Mouse (Mus musculus) myocyte (in vitro differentiated cells): ENCODE results near the gene Stum. TPM values are rescaled to one million over a fixed set of nuclear protein-coding genes. Genes with fewer than 3 reads are reported as not detected.

Experiments
- H3K27me3 ChIP-seq: one replicate; pipeline ENCODE4 v1.6.1; 2011; ENCODE audit not compliant: control insufficient read depth, insufficient read depth, insufficient read length
- H3K36me3 ChIP-seq: one replicate; pipeline ENCODE4 v1.6.1; 2011; ENCODE audit not compliant: control insufficient read depth, insufficient read depth
- H3K4me2 ChIP-seq: one replicate; pipeline ENCODE4 v1.6.1; 2011; ENCODE audit warnings: low read depth, control low read depth
- H3K4me3 ChIP-seq: one replicate; pipeline ENCODE4 v1.5.1; 2011; ENCODE audit warnings: mild to moderate bottlenecking, control low read depth, moderate library complexity
- H3K79me2 ChIP-seq: one replicate; pipeline ENCODE4 v1.6.1; 2011; ENCODE audit not compliant: control insufficient read depth, insufficient read depth
- H3ac ChIP-seq: one replicate; pipeline ENCODE4 v1.6.1; 2011; ENCODE audit not compliant: control insufficient read depth, insufficient read length
- CEBPB ChIP-seq: IDR thresholded peaks from 2 replicates; pipeline ENCODE4 v1.6.1; 2011; ENCODE audit warnings: mild to moderate bottlenecking, moderate library complexity; ENCODE audit not compliant: poor library complexity, insufficient read depth, severe bottlenecking
- E2F4 ChIP-seq: IDR thresholded peaks from one replicate; pipeline ENCODE4 v1.6.1; 2011; ENCODE audit warnings: mild to moderate bottlenecking, control low read depth, moderate library complexity; ENCODE audit not compliant: insufficient read depth
- MAX ChIP-seq: IDR thresholded peaks from one replicate; pipeline ENCODE4 v1.6.1; 2011; ENCODE audit warnings: low read depth, mild to moderate bottlenecking, control low read depth
- MYOD1 ChIP-seq, 3 experiments: IDR thresholded peaks; one replicate each; pipeline ENCODE4 v1.6.1; 2011; ENCODE audit warnings: control low read depth in 2 of 3, low read depth in 2 of 3, mild to moderate bottlenecking in 2 of 3, moderate library complexity in 1 of 3; ENCODE audit not compliant: insufficient read length in 2 of 3, control insufficient read depth in 1 of 3
- MYOG ChIP-seq, 3 experiments: IDR thresholded peaks; one replicate each; pipeline ENCODE4 v1.6.1; 2011; ENCODE audit warnings: control low read depth in 2 of 3, low read depth in 2 of 3, mild to moderate bottlenecking in 2 of 3; ENCODE audit not compliant: insufficient read length in 2 of 3, control insufficient read depth in 1 of 3, insufficient read depth in 1 of 3
- POLR2A ChIP-seq: IDR thresholded peaks from one replicate; pipeline ENCODE4 v1.6.1; 2011; ENCODE audit warnings: low read depth, mild to moderate bottlenecking, control low read depth, moderate library complexity; ENCODE audit not compliant: insufficient read length
- POLR2AphosphoS2 ChIP-seq: IDR thresholded peaks from one replicate; pipeline ENCODE4 v1.6.1; 2011; ENCODE audit warnings: low read depth, control low read depth; ENCODE audit not compliant: insufficient read length
- REST ChIP-seq: IDR thresholded peaks from one replicate; pipeline ENCODE4 v1.6.1; 2011; ENCODE audit warnings: mild to moderate bottlenecking, control low read depth, moderate library complexity; ENCODE audit not compliant: insufficient read depth, insufficient read length
- SRF ChIP-seq: IDR thresholded peaks from one replicate; pipeline ENCODE4 v1.6.1; 2011; ENCODE audit warnings: low read depth; ENCODE audit not compliant: control insufficient read depth, insufficient read length
- TCF12 ChIP-seq: IDR thresholded peaks from one replicate; pipeline ENCODE4 v1.6.1; 2011; ENCODE audit warnings: mild to moderate bottlenecking, control low read depth; ENCODE audit not compliant: poor library complexity, insufficient read depth, severe bottlenecking
- TCF3 ChIP-seq: IDR thresholded peaks from one replicate; pipeline ENCODE4 v1.6.1; 2011; ENCODE audit warnings: low read depth, control low read depth; ENCODE audit not compliant: insufficient read length
- USF1 ChIP-seq: IDR thresholded peaks from one replicate; pipeline ENCODE4 v1.6.1; 2011; ENCODE audit warnings: low read depth, mild to moderate bottlenecking, control low read depth, moderate library complexity
- polyA plus RNA-seq: library from polyadenylated mRNA; unstranded; fragments of >200 nt; fragmentation: generic; extraction: Trizol; gene quantifications from one replicate; pipeline ENCODE4 v1.2.1, GENCODE M21; 2012; ENCODE audit warnings: missing spikeins

The Stum gene
- polyA plus RNA-seq, 1 experiment, result 0.28 TPM

DNA sequence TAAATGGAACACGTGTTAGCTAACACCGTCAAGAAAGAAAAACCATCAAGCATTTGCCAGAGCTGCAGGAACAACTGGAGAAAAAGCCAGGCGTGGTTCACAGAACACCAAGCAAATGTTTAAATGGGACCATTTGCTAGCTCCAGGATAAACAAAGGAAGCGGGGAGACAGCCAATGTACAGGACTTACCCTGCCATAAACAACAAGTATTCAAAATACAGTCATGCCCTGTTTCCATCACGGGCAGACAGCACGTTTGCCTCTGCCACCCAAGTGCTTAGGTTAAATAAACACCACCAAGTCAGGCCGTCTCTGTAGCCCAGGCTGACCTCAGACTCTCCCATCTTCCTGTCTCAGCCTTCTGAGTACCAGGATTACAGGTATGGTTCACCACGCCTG is 35.1 kb upstream of the Stum start:
- H3K36me3 ChIP-seq, result no peaks in the 10 kb centered on the region
- TF ChIP-seq CEBPB, result no peak
- no peak for TF ChIP-seq MAX
- TF ChIP-seq SRF, result no peak
- no peak for TF ChIP-seq POLR2A
- TF ChIP-seq MYOD1 (IDR thresholded peaks at IDR 0.05; ENCODE audit: control insufficient read depth in 1 of 3, insufficient read length in 2 of 3, low read depth in 2 of 3), result no peak
- TF ChIP-seq E2F4, result no peak
- no peak for TF ChIP-seq USF1
- TF ChIP-seq MYOG (IDR thresholded peaks at IDR 0.05; ENCODE audit: control insufficient read depth in 1 of 3, insufficient read depth in 1 of 3, insufficient read length in 2 of 3, low read depth in 2 of 3), result no peak
- no peak for TF ChIP-seq TCF3
- no peak for TF ChIP-seq POLR2AphosphoS2
- no peak for TF ChIP-seq REST
- TF ChIP-seq TCF12, result no peak
- no peak overlapping the region for H3K4me2 ChIP-seq
- no peaks in the 10 kb centered on the region for H3K79me2 ChIP-seq
- H3ac ChIP-seq, result no peak overlapping the region
- H3K27me3 ChIP-seq, result peaks cover 20% of the 10 kb centered on the region
- H3K4me3 ChIP-seq, result no peak overlapping the region

DNA sequence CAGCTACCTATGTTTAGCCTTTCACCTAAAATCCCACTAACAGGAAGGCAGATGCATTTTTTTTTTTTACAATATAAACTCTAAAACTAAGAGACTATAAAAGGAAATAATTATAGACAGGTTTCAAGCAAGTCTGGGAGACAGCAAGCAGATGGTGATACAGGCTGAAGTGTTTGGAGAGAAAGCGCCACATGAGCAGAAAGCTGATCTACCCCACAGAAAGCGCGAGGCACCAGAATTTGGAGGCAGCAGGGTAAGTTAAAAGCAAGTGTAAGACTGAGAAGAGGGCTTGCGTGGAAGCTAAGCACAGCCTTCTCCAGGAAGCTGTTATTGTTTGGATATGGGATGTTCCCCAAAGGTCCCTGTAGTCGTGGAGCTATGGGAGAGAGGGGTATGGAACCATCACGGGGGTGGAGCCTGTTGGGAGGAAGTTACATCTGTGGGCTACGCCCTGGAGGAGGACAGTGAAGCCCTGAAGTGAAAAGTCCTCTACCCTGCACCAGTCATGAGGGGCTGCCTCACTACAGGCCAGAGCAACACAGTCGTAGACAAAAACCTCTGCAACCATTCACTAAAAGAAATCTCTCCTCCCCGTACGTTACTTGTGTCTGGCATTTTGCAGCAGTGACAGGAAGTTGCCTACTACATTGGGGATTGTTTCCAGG is 34.2 kb upstream of the Stum start:
- Histone ChIP-seq H3K36me3 (no peaks in the 10 kb centered on the region), H3K27me3 (peaks cover 20% of the 10 kb centered on the region), H3K4me2 (no peak overlapping the region), H3K4me3 (no peak overlapping the region), H3K79me2 (no peaks in the 10 kb centered on the region), H3ac (no peak overlapping the region)
- TF ChIP-seq TCF12 (no peak), REST (no peak), MYOG (IDR thresholded peaks at IDR 0.05; ENCODE audit: control insufficient read depth in 1 of 3, insufficient read depth in 1 of 3, insufficient read length in 2 of 3, low read depth in 2 of 3) (no peak), USF1 (no peak), MAX (no peak), POLR2AphosphoS2 (no peak), POLR2A (no peak), TCF3 (no peak), E2F4 (no peak), MYOD1 (IDR thresholded peaks at IDR 0.05; ENCODE audit: control insufficient read depth in 1 of 3, insufficient read length in 2 of 3, low read depth in 2 of 3) (no peak), SRF (no peak), CEBPB (no peak)

DNA sequence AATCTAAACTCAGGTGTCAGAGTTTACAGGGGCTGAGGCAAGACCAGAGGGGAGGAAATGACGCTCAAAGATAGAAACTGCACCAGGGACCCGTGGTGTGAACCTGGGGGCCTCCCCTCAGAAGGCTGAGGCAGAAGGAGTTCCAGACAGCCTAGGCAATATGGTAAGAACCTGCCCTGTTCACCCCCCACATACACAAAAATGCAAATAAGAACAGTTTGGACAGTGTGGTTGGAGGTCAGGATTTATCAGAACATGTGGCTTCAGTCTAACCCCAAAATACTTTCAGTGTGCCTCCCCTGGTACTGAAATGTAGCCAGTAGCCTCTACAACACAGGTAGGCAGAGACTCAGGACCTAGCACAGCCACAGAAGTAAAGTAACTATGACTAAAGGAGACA is 30.8 kb upstream of the Stum start:
- H3K4me2 ChIP-seq, result no peak overlapping the region
- no peak for TF ChIP-seq USF1
- no peak for TF ChIP-seq SRF
- TF ChIP-seq TCF12, result no peak
- no peak for TF ChIP-seq POLR2A
- no peaks in the 10 kb centered on the region for H3K27me3 ChIP-seq
- no peak overlapping the region for H3ac ChIP-seq
- no peaks in the 10 kb centered on the region for H3K36me3 ChIP-seq
- no peak overlapping the region for H3K4me3 ChIP-seq
- H3K79me2 ChIP-seq, result no peaks in the 10 kb centered on the region

DNA sequence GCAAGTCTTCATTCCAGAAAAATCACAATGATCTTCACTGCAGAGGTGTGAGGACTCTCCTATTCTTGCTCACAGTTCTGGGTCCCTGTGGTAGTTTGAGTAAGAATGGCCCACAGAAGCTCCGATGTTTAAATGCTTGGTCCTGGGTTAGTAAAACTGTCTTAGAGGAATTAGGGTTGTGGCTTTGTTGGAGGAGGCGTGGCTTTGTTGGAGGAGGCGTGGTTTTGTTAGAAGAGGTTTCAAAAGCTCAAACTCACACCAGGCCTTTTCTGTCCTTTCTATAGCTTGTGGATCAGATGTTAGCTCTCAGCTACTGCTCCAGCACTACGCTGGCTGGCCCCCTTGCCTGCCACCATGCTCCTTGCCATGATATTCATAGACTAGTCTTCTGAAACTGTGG is 27.6 kb upstream of the Stum start:
- no peak overlapping the region for H3ac ChIP-seq
- TF ChIP-seq MAX (no peak), MYOG (IDR thresholded peaks at IDR 0.05; ENCODE audit: control insufficient read depth in 1 of 3, insufficient read depth in 1 of 3, insufficient read length in 2 of 3, low read depth in 2 of 3) (no peak), REST (no peak), TCF12 (no peak), POLR2A (no peak), USF1 (no peak)
- H3K79me2 ChIP-seq, result no peaks in the 10 kb centered on the region
- peak overlapping the region; percentile 18 for H3K4me2 ChIP-seq
- no peaks in the 10 kb centered on the region for H3K36me3 ChIP-seq
- no peaks in the 10 kb centered on the region for H3K27me3 ChIP-seq
- H3K4me3 ChIP-seq, result no peak overlapping the region

DNA sequence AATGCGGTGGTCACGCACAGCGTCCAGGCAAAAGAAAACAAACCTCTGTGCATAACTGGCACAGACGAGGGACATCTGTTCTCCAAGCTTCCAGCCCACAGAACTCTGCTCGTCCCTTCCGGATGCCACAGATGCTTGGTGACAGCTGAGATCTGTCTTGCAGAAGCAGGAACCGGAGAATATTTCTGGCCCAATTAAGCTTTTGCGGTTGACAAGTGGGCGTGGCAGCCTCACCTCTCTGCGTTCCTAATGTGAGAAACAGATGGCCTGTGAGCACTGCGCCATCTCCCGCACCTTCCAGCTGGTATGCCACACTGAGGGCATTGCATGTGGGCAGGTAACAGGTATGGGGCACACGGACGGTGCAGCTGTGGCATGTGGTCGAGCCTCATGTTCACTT is 27.1 kb upstream of the Stum start:
- TF ChIP-seq MYOD1 (IDR thresholded peaks at IDR 0.05; ENCODE audit: control insufficient read depth in 1 of 3, insufficient read length in 2 of 3, low read depth in 2 of 3) (peak in 2 of 3 experiments; percentile 56 to 61), TCF3 (peak; percentile 63), SRF (no peak), TCF12 (peak; percentile 78), MYOG (IDR thresholded peaks at IDR 0.05; ENCODE audit: control insufficient read depth in 1 of 3, insufficient read depth in 1 of 3, insufficient read length in 2 of 3, low read depth in 2 of 3) (peak; percentile 63 to 95 (median 87))
- Histone ChIP-seq H3K4me3 (no peak overlapping the region), H3K36me3 (no peaks in the 10 kb centered on the region), H3K27me3 (no peaks in the 10 kb centered on the region), H3K4me2 (peak overlapping the region; percentile 18), H3K79me2 (no peaks in the 10 kb centered on the region), H3ac (no peak overlapping the region)
